Mouse (Mus musculus) myocyte (in vitro differentiated cells): ENCODE measurements around the gene Rnaseh2b. TPM values are rescaled to one million over a fixed set of nuclear protein-coding genes. Genes with fewer than 3 reads are reported as not detected.

Experiments
- H3K27me3 ChIP-seq: one replicate; pipeline ENCODE4 v1.6.1; 2011; ENCODE audit not compliant: control insufficient read depth, insufficient read depth, insufficient read length
- H3K36me3 ChIP-seq: one replicate; pipeline ENCODE4 v1.6.1; 2011; ENCODE audit not compliant: control insufficient read depth, insufficient read depth
- H3K4me2 ChIP-seq: one replicate; pipeline ENCODE4 v1.6.1; 2011; ENCODE audit warnings: low read depth, control low read depth
- H3K4me3 ChIP-seq: one replicate; pipeline ENCODE4 v1.5.1; 2011; ENCODE audit warnings: mild to moderate bottlenecking, control low read depth, moderate library complexity
- H3K79me2 ChIP-seq: one replicate; pipeline ENCODE4 v1.6.1; 2011; ENCODE audit not compliant: control insufficient read depth, insufficient read depth
- H3ac ChIP-seq: one replicate; pipeline ENCODE4 v1.6.1; 2011; ENCODE audit not compliant: control insufficient read depth, insufficient read length
- CEBPB ChIP-seq: IDR thresholded peaks from 2 replicates; pipeline ENCODE4 v1.6.1; 2011; ENCODE audit warnings: mild to moderate bottlenecking, moderate library complexity; ENCODE audit not compliant: poor library complexity, insufficient read depth, severe bottlenecking
- E2F4 ChIP-seq: IDR thresholded peaks from one replicate; pipeline ENCODE4 v1.6.1; 2011; ENCODE audit warnings: mild to moderate bottlenecking, control low read depth, moderate library complexity; ENCODE audit not compliant: insufficient read depth
- MAX ChIP-seq: IDR thresholded peaks from one replicate; pipeline ENCODE4 v1.6.1; 2011; ENCODE audit warnings: low read depth, mild to moderate bottlenecking, control low read depth
- MYOD1 ChIP-seq, 3 experiments: IDR thresholded peaks; one replicate each; pipeline ENCODE4 v1.6.1; 2011; ENCODE audit warnings: control low read depth in 2 of 3, low read depth in 2 of 3, mild to moderate bottlenecking in 2 of 3, moderate library complexity in 1 of 3; ENCODE audit not compliant: insufficient read length in 2 of 3, control insufficient read depth in 1 of 3
- MYOG ChIP-seq, 3 experiments: IDR thresholded peaks; one replicate each; pipeline ENCODE4 v1.6.1; 2011; ENCODE audit warnings: control low read depth in 2 of 3, low read depth in 2 of 3, mild to moderate bottlenecking in 2 of 3; ENCODE audit not compliant: insufficient read length in 2 of 3, control insufficient read depth in 1 of 3, insufficient read depth in 1 of 3
- POLR2A ChIP-seq: IDR thresholded peaks from one replicate; pipeline ENCODE4 v1.6.1; 2011; ENCODE audit warnings: low read depth, mild to moderate bottlenecking, control low read depth, moderate library complexity; ENCODE audit not compliant: insufficient read length
- POLR2AphosphoS2 ChIP-seq: IDR thresholded peaks from one replicate; pipeline ENCODE4 v1.6.1; 2011; ENCODE audit warnings: low read depth, control low read depth; ENCODE audit not compliant: insufficient read length
- REST ChIP-seq: IDR thresholded peaks from one replicate; pipeline ENCODE4 v1.6.1; 2011; ENCODE audit warnings: mild to moderate bottlenecking, control low read depth, moderate library complexity; ENCODE audit not compliant: insufficient read depth, insufficient read length
- SRF ChIP-seq: IDR thresholded peaks from one replicate; pipeline ENCODE4 v1.6.1; 2011; ENCODE audit warnings: low read depth; ENCODE audit not compliant: control insufficient read depth, insufficient read length
- TCF12 ChIP-seq: IDR thresholded peaks from one replicate; pipeline ENCODE4 v1.6.1; 2011; ENCODE audit warnings: mild to moderate bottlenecking, control low read depth; ENCODE audit not compliant: poor library complexity, insufficient read depth, severe bottlenecking
- TCF3 ChIP-seq: IDR thresholded peaks from one replicate; pipeline ENCODE4 v1.6.1; 2011; ENCODE audit warnings: low read depth, control low read depth; ENCODE audit not compliant: insufficient read length
- USF1 ChIP-seq: IDR thresholded peaks from one replicate; pipeline ENCODE4 v1.6.1; 2011; ENCODE audit warnings: low read depth, mild to moderate bottlenecking, control low read depth, moderate library complexity
- polyA plus RNA-seq: library from polyadenylated mRNA; unstranded; fragments of >200 nt; fragmentation: generic; extraction: Trizol; gene quantifications from one replicate; pipeline ENCODE4 v1.2.1, GENCODE M21; 2012; ENCODE audit warnings: missing spikeins

The Rnaseh2b gene
- polyA plus RNA-seq, 1 experiment: 7.4 TPM

GRCm38 (mm10) chr14:62416007-62416741, 123.8 kb downstream of the Rnaseh2b start:
- Histone ChIP-seq H3K27me3 (peaks cover 24% of the 10 kb centered on the region), H3K4me3 (no peak overlapping the region), H3ac (no peak overlapping the region), H3K4me2 (no peak overlapping the region), H3K79me2 (no peaks in the 10 kb centered on the region), H3K36me3 (no peaks in the 10 kb centered on the region)
- TF ChIP-seq CEBPB (no peak), MYOD1 (IDR thresholded peaks at IDR 0.05; ENCODE audit: control insufficient read depth in 1 of 3, insufficient read length in 2 of 3, low read depth in 2 of 3) (no peak), TCF12 (no peak), REST (no peak)

- H3K4me3 ChIP-seq: no peak overlapping the region
- no peaks in the 10 kb centered on the region for H3K36me3 ChIP-seq
- peaks cover 30% of the 10 kb centered on the region for H3K27me3 ChIP-seq
- no peak overlapping the region for H3K4me2 ChIP-seq
- H3K79me2 ChIP-seq: no peaks in the 10 kb centered on the region
- H3ac ChIP-seq: no peak overlapping the region
- TF ChIP-seq USF1: no peak
- no peak for TF ChIP-seq SRF
Observed at GRCm38 (mm10) chr14:62416742-62417134, 124.3 kb downstream of the Rnaseh2b start.

- H3K27me3 ChIP-seq: peaks cover 31% of the 10 kb centered on the region
- H3K4me3 ChIP-seq: no peak overlapping the region
- H3K79me2 ChIP-seq: no peaks in the 10 kb centered on the region
- H3K36me3 ChIP-seq: no peaks in the 10 kb centered on the region
- H3ac ChIP-seq: no peak overlapping the region
- H3K4me2 ChIP-seq: no peak overlapping the region
- no peak for TF ChIP-seq SRF
- TF ChIP-seq REST: no peak
- TF ChIP-seq MYOD1 (IDR thresholded peaks at IDR 0.05; ENCODE audit: control insufficient read depth in 1 of 3, insufficient read length in 2 of 3, low read depth in 2 of 3): no peak
- TF ChIP-seq POLR2A: no peak
- TF ChIP-seq TCF12: no peak
- no peak for TF ChIP-seq CEBPB
Observed at GRCm38 (mm10) chr14:62417501-62417900, 125.1 kb downstream of the Rnaseh2b start.

GRCm38 (mm10) chr14:62422265-62422664, 129.9 kb downstream of the Rnaseh2b start:
- Histone ChIP-seq H3ac (no peak overlapping the region), H3K4me2 (no peak overlapping the region), H3K4me3 (no peak overlapping the region)

More at GRCm38 (mm10) chr14:62422265-62422664, 129.9 kb downstream of the Rnaseh2b start:
- H3K79me2 ChIP-seq: no peaks in the 10 kb centered on the region
- peaks cover 19% of the 10 kb centered on the region for H3K27me3 ChIP-seq
- H3K36me3 ChIP-seq: no peaks in the 10 kb centered on the region
- TF ChIP-seq REST (no peak), CEBPB (no peak), MYOD1 (IDR thresholded peaks at IDR 0.05; ENCODE audit: control insufficient read depth in 1 of 3, insufficient read length in 2 of 3, low read depth in 2 of 3) (no peak), SRF (no peak), MAX (no peak), USF1 (no peak), TCF12 (no peak), MYOG (IDR thresholded peaks at IDR 0.05; ENCODE audit: control insufficient read depth in 1 of 3, insufficient read depth in 1 of 3, insufficient read length in 2 of 3, low read depth in 2 of 3) (no peak), E2F4 (no peak), TCF3 (no peak), POLR2A (no peak), POLR2AphosphoS2 (no peak)

Other genes starting within 250 kb of the Rnaseh2b start
- gene Dleu7, start 458 bp downstream of the Rnaseh2b start, polyA plus RNA-seq: 0.25 TPM
- not detected for gene Gucy1b2, start 163.7 kb downstream of the Rnaseh2b start, polyA plus RNA-seq